Mouse (Mus musculus): ENCODE measurements around the gene Ranbp3.

DNA sequence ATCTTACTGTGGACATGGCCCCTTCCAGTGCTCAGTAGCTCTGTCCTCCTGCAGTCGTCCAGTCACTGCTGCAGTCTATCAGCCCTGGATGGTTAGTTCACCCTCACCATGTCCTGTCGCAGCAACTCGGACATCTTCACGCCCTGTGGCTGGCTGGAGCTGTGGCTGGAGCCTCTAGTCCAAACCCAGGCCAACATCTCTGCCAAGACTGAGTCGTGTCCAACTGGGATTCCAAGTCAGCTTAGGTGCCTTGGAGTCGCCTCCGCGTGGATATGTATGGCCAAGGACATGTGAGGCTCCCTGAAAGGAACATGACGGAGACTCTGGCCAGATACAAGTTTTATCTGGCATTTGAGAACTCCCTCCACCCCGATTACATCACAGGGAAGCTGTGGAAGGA is 65.1 kb downstream of the Ranbp3 start:
- TF ChIP-seq POLR2A (IDR thresholded peaks at IDR 0.05; ENCODE audit: insufficient read depth, low read length) (no peak), CTCF (IDR thresholded peaks at IDR 0.05; ENCODE audit: low read depth, low read length) (no peak), EP300 (IDR thresholded peaks at IDR 0.05; ENCODE audit: insufficient read depth, low read depth, low read length) (no peak)
